Mouse (Mus musculus) limb, embryonic 11.5 days (tissue): Measurements from ENCODE around the gene Slamf1. TPM values are rescaled to one million over a fixed set of nuclear protein-coding genes. Genes with fewer than 3 reads are reported as not detected.

ENCODE experiments used
- ATAC-seq: fragments of 200-750 bp; cut with Nextera tagmentation; 2 replicates; pipeline ENCODE4 v1.8.0; 2017; ENCODE audit warnings: low read depth; ENCODE audit not compliant: insufficient number of reproducible peaks, low FRiP score, low TSS enrichment
- DNase-seq: peaks from one replicate; pipeline ENCODE4 v3.0.0-alpha.2; 2015; ENCODE audit warnings: low spot score
- H3K27ac ChIP-seq: fragments of 300-500 bp; sonication (generic); replicated peaks from 2 replicates; pipeline ENCODE4 v1.5.1; 2014; ENCODE audit warnings: low read depth, mild to moderate bottlenecking, low read length
- H3K27me3 ChIP-seq: fragments of 300-500 bp; sonication (generic); 2 replicates; pipeline ENCODE4 v1.6.1; 2014; ENCODE audit warnings: mild to moderate bottlenecking, low read length, mixed read lengths; ENCODE audit not compliant: control insufficient read depth, insufficient read depth
- H3K36me3 ChIP-seq: fragments of 300-500 bp; sonication (generic); 2 replicates; pipeline ENCODE4 v1.6.1; 2014; ENCODE audit warnings: mild to moderate bottlenecking, low read length, moderate library complexity, mixed read lengths; ENCODE audit not compliant: control insufficient read depth, insufficient read depth
- H3K4me1 ChIP-seq: fragments of 300-500 bp; sonication (generic); 2 replicates; pipeline ENCODE4 v1.6.1; 2014; ENCODE audit warnings: low read length, mixed read lengths; ENCODE audit not compliant: control insufficient read depth, insufficient read depth
- H3K4me2 ChIP-seq: fragments of 300-500 bp; sonication (generic); 2 replicates; pipeline ENCODE4 v1.6.1; 2014; ENCODE audit warnings: low read depth, mild to moderate bottlenecking, moderate library complexity; ENCODE audit not compliant: severe bottlenecking
- H3K4me3 ChIP-seq: fragments of 300-500 bp; sonication (generic); 2 replicates; pipeline ENCODE4 v1.5.1; 2014; ENCODE audit warnings: low read depth, low read length
- H3K9ac ChIP-seq: fragments of 300-500 bp; sonication (generic); 2 replicates; pipeline ENCODE4 v1.6.1; 2014; ENCODE audit warnings: mild to moderate bottlenecking, low read length
- H3K9me3 ChIP-seq: fragments of 300-500 bp; sonication (generic); 2 replicates; pipeline ENCODE4 v1.6.1; 2016; ENCODE audit warnings: low read length; ENCODE audit not compliant: control insufficient read depth
- WGBS: fragments of 180-500 bp; shearing (Covaris S2); extraction: QIAGEN DNeasy Blood & Tissue Kit; methylation state at CpG from one replicate; pipeline ENCODE4 v1.1.7; 2014; 5-methylcytosine and 5-hydroxymethylcytosine counted together
- polyA plus RNA-seq: library from polyadenylated mRNA; unstranded; fragments of >200 nt; fragmentation: Nextera tagmentation; extraction: Ambion mirVana; gene quantifications from 2 replicates; pipeline ENCODE4 v1.2.1, GENCODE M21; 2014

Gene Slamf1
- polyA plus RNA-seq, 1 experiment from 2014 or later, result 0.51 TPM

DNA sequence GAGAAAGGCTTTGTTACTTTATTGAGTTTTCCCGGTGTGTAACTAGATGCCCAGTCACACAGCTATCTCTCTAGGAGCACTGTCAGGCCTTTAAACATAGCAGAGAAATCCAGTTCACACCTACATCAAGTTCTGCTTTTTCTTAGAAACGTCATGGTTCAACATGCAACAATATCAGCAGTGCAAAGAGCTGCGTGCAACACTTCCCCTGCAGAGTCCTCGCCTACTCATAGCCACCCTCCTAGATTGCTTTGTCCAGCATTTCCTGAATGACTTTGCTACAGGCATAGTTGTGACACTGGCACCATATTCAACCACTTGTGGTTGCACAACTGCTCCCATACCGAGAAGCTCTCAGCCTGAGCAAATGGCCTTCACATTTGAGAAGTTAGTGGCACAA, 82.5 kb downstream of the Slamf1 start:
- H3K9ac ChIP-seq, result no peak overlapping the region
- no peak overlapping the region for H3K4me2 ChIP-seq
- H3K27me3 ChIP-seq, result no peaks in the 10 kb centered on the region
- H3K4me3 ChIP-seq, result no peak overlapping the region
- WGBS, result 88% methylated on average over 5 of the region's 5 CpGs
- no peaks in the 10 kb centered on the region for H3K36me3 ChIP-seq
- ATAC-seq, result no peak
- no peaks in the 10 kb centered on the region for H3K9me3 ChIP-seq
- no peak overlapping the region for H3K27ac ChIP-seq
- no peaks in the 10 kb centered on the region for H3K4me1 ChIP-seq
- no peak for DNase-seq

Other genes with a start within 250 kb of the Slamf1 start
- gene Itln1, start 231.8 kb upstream of the Slamf1 start, polyA plus RNA-seq, result not detected in 2 replicates
- not detected in 2 replicates for gene Cd244a, start 207.9 kb upstream of the Slamf1 start, polyA plus RNA-seq
- gene Ly9, start 159.7 kb upstream of the Slamf1 start, polyA plus RNA-seq, result not detected in 2 replicates
- not detected in 2 replicates for gene Slamf7, start 114.1 kb upstream of the Slamf1 start, polyA plus RNA-seq
- gene Cd48, start 85.1 kb upstream of the Slamf1 start, polyA plus RNA-seq, result 0.49 and 0.52 TPM in 2 replicates
- gene Cd84, start 72.6 kb downstream of the Slamf1 start, polyA plus RNA-seq, result 0.32 and 0.54 TPM in 2 replicates
- not detected in 2 replicates for gene Gm10521, start 128.5 kb downstream of the Slamf1 start, polyA plus RNA-seq
- not detected in 2 replicates for gene Slamf6, start 150.4 kb downstream of the Slamf1 start, polyA plus RNA-seq